Mouse (Mus musculus): Measurements from ENCODE around the gene Olig2.

The Olig2 gene

DNA sequence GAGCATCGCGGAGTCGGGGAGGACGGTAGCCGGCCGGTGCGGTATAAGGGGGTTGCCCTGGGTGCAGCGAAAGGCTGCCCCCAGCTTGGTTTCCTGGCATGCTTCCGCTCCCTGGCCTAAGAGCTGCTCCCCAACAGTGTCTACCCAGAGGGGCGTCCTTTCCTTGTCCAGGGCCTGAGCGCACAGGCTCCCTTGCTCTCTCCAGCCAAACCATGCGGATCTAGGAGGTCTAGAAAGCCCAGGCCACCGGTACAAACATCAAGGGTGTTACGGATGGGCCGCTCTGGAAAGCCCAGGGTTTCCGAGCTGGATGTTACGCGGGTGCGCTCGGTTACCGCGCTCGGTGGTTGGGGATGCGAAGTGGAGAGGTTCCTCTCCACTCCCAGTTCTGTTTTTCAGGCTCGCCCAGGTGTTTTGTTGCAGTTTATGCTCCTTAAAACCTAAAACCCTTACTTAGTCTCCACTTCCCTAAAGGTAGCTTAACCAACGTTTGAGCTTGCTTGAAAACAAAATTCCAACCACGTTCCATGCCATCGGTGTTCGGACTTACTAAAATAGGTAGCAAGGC is 45.8 kb downstream of the Olig2 start:
- no peak for DNase-seq (ENCODE audit: low spot score in 2 of 2)

DNA sequence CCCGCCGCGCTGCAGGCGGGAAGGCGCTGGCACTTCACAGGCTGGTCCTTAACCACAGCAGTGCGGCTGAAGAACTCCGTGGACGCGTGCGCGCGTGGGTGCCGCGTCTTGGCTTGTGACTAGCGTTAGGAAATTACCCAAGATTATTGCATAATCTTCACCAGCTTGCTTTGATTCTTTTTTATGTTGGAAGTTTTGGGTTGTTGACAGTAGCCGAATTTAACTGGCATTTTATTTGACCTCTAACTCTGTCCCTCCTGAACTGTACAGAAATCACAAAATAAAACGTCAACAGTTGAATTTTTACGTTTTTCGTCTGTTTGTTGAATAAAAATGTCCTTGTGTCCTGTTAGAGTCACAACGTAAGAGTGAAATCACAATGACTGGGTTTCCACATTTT is 46.4 kb downstream of the Olig2 start:
- DNase-seq (ENCODE audit: low spot score in 2 of 2): no peak
